Mouse (Mus musculus): Measurements from ENCODE around the gene Btrc. TPM values are rescaled to one million over a fixed set of nuclear protein-coding genes. Genes with fewer than 3 reads are reported as not detected.
"Not testable (repeated sequence)": the region's sequence is repeated elsewhere in the genome, so short reads cannot be mapped to it uniquely, and the experiment has no call there.

Btrc gene
- polyA plus RNA-seq, 2 experiments, result 27.6 to 40.3 TPM

- H3K27me3 ChIP-seq (ENCODE audit: control insufficient read depth, insufficient read depth, low read length), result no peaks in the 10 kb centered on the region; the same call in 1 of the 2 replicates
- no peak overlapping the region for H3K27ac ChIP-seq
- no peak for ATAC-seq (ENCODE audit: insufficient read depth)
- 62% methylated on average over 6 of the region's 6 CpGs for WGBS (ENCODE audit: insufficient replicate concordance)
- no peaks in the 10 kb centered on the region for H3K4me1 ChIP-seq (replicated peaks; ENCODE audit: control insufficient read depth in 2 of 2, insufficient read depth in 2 of 2, low read length in 1 of 2)
- H3K9ac ChIP-seq (replicated peaks), result no peak overlapping the region
- no peak overlapping the region for H3K4me2 ChIP-seq (ENCODE audit: low read depth)
- DNase-seq (ENCODE audit: low read depth in 3 of 3, low spot score in 3 of 3), result no peak
- TF ChIP-seq EP300 (IDR thresholded peaks at IDR 0.05; ENCODE audit: low read depth) (no peak), CTCF (IDR thresholded peaks at IDR 0.05; ENCODE audit: low read depth) (no peak)
- no peak overlapping the region for H3K4me3 ChIP-seq (ENCODE audit: insufficient read depth in 1 of 2, low read depth in 2 of 2, low read length in 2 of 2)
- no peaks in the 10 kb centered on the region for H3K9me3 ChIP-seq (ENCODE audit: control insufficient read depth, low read length)
- no peaks in the 10 kb centered on the region for H3K36me3 ChIP-seq (replicated peaks; ENCODE audit: control insufficient read depth, insufficient read depth, low read depth)
These were observed 26.8 kb upstream of the Btrc start for GRCm38 (mm10) chr19:45336718-45337117.

GRCm38 (mm10) chr19:45338182-45338581 is 25.4 kb upstream of the Btrc start:
- WGBS (ENCODE audit: insufficient replicate concordance), result 64% methylated on average over 10 of the region's 10 CpGs
- H3K9ac ChIP-seq (replicated peaks), result no peak overlapping the region
- H3K4me2 ChIP-seq (ENCODE audit: low read depth), result no peak overlapping the region
- DNase-seq (ENCODE audit: low read depth in 3 of 3, low spot score in 3 of 3) (no peak), ATAC-seq (ENCODE audit: insufficient read depth) (no peak)
- no peaks in the 10 kb centered on the region for H3K36me3 ChIP-seq (replicated peaks; ENCODE audit: control insufficient read depth, insufficient read depth, low read depth)
- no peak overlapping the region for H3K4me3 ChIP-seq (ENCODE audit: insufficient read depth in 1 of 2, low read depth in 2 of 2, low read length in 2 of 2)
- TF ChIP-seq EP300 (IDR thresholded peaks at IDR 0.05; ENCODE audit: low read depth) (no peak), CTCF (IDR thresholded peaks at IDR 0.05; ENCODE audit: low read depth) (no peak)
- no peaks in the 10 kb centered on the region; the same call in 1 of the 2 replicates for H3K27me3 ChIP-seq (ENCODE audit: control insufficient read depth, insufficient read depth, low read length)
- H3K9me3 ChIP-seq (ENCODE audit: control insufficient read depth, low read length), result no peaks in the 10 kb centered on the region
- no peaks in the 10 kb centered on the region for H3K4me1 ChIP-seq (replicated peaks; ENCODE audit: control insufficient read depth in 2 of 2, insufficient read depth in 2 of 2, low read length in 1 of 2)
- no peak overlapping the region for H3K27ac ChIP-seq

- WGBS (ENCODE audit: insufficient replicate concordance), result 39% methylated on average over 5 of the region's 5 CpGs
These were observed 19.6 kb upstream of the Btrc start for GRCm38 (mm10) chr19:45343941-45344340.

GRCm38 (mm10) chr19:45348188-45348587 is 15.3 kb upstream of the Btrc start:
- DNase-seq (ENCODE audit: low read depth in 3 of 3, low spot score in 3 of 3) (no peak), ATAC-seq (ENCODE audit: insufficient read depth) (no peak)
- Histone ChIP-seq H3K4me1 (replicated peaks; ENCODE audit: control insufficient read depth in 2 of 2, insufficient read depth in 2 of 2, low read length in 1 of 2) (peaks cover 0 to 6% of the 10 kb centered on the region in 2 experiments; a peak in 2 of 4 replicates), H3K27ac (no peak overlapping the region), H3K36me3 (replicated peaks; ENCODE audit: control insufficient read depth, insufficient read depth, low read depth) (no peaks in the 10 kb centered on the region), H3K4me2 (ENCODE audit: low read depth) (no peak overlapping the region), H3K4me3 (ENCODE audit: insufficient read depth in 1 of 2, low read depth in 2 of 2, low read length in 2 of 2) (no peak overlapping the region), H3K9me3 (ENCODE audit: control insufficient read depth, low read length) (no peaks in the 10 kb centered on the region), H3K27me3 (ENCODE audit: control insufficient read depth, insufficient read depth, low read length) (no peaks in the 10 kb centered on the region), H3K9ac (replicated peaks) (no peak overlapping the region)
- TF ChIP-seq EP300 (IDR thresholded peaks at IDR 0.05; ENCODE audit: low read depth) (no peak), CTCF (IDR thresholded peaks at IDR 0.05; ENCODE audit: low read depth) (no peak)
- WGBS (ENCODE audit: insufficient replicate concordance), result 38% methylated on average over 4 of the region's 4 CpGs

More at GRCm38 (mm10) chr19:45343941-45344340, 19.6 kb upstream of the Btrc start:
- no peak overlapping the region for H3K9ac ChIP-seq (replicated peaks)
- H3K4me1 ChIP-seq (replicated peaks; ENCODE audit: control insufficient read depth in 2 of 2, insufficient read depth in 2 of 2, low read length in 1 of 2), result peaks cover 0 to 6% of the 10 kb centered on the region in 2 experiments; a peak in 2 of 4 replicates
- no peak overlapping the region for H3K27ac ChIP-seq
- DNase-seq (ENCODE audit: low read depth in 3 of 3, low spot score in 3 of 3) (no peak), ATAC-seq (ENCODE audit: insufficient read depth) (no peak)
- no peak overlapping the region for H3K4me2 ChIP-seq (ENCODE audit: low read depth)
- no peaks in the 10 kb centered on the region for H3K36me3 ChIP-seq (replicated peaks; ENCODE audit: control insufficient read depth, insufficient read depth, low read depth)
- no peak overlapping the region for H3K4me3 ChIP-seq (ENCODE audit: insufficient read depth in 1 of 2, low read depth in 2 of 2, low read length in 2 of 2)
- no peaks in the 10 kb centered on the region for H3K9me3 ChIP-seq (ENCODE audit: control insufficient read depth, low read length)
- TF ChIP-seq EP300 (IDR thresholded peaks at IDR 0.05; ENCODE audit: low read depth), result no peak
- no peak for TF ChIP-seq CTCF (IDR thresholded peaks at IDR 0.05; ENCODE audit: low read depth)
- no peaks in the 10 kb centered on the region; the same call in 1 of the 2 replicates for H3K27me3 ChIP-seq (ENCODE audit: control insufficient read depth, insufficient read depth, low read length)

- Histone ChIP-seq H3K4me2 (ENCODE audit: low read depth) (no peak overlapping the region), H3K9ac (replicated peaks) (no peak overlapping the region)
These were observed 13.1 kb upstream of the Btrc start for GRCm38 (mm10) chr19:45350456-45350855.

GRCm38 (mm10) chr19:45352706-45353105 is 10.8 kb upstream of the Btrc start:
- not testable (repeated sequence) for H3K27ac ChIP-seq; ATAC-seq (ENCODE audit: insufficient read depth); H3K9me3 ChIP-seq (ENCODE audit: control insufficient read depth, low read length); H3K27me3 ChIP-seq (ENCODE audit: control insufficient read depth, insufficient read depth, low read length); H3K9ac ChIP-seq (replicated peaks); H3K4me3 ChIP-seq (ENCODE audit: insufficient read depth in 1 of 2, low read depth in 2 of 2, low read length in 2 of 2); H3K36me3 ChIP-seq (replicated peaks; ENCODE audit: control insufficient read depth, insufficient read depth, low read depth); H3K4me1 ChIP-seq (replicated peaks; ENCODE audit: control insufficient read depth in 2 of 2, insufficient read depth in 2 of 2, low read length in 1 of 2); DNase-seq (ENCODE audit: low read depth in 3 of 3, low spot score in 3 of 3); H3K4me2 ChIP-seq (ENCODE audit: low read depth)
- WGBS (ENCODE audit: insufficient replicate concordance), result 82% methylated on average over 7 of the region's 7 CpGs

More at GRCm38 (mm10) chr19:45350456-45350855, 13.1 kb upstream of the Btrc start:
- H3K4me3 ChIP-seq (ENCODE audit: insufficient read depth in 1 of 2, low read depth in 2 of 2, low read length in 2 of 2), result no peak overlapping the region
- DNase-seq (ENCODE audit: low read depth in 3 of 3, low spot score in 3 of 3) (no peak), ATAC-seq (ENCODE audit: insufficient read depth) (no peak)
- TF ChIP-seq EP300 (IDR thresholded peaks at IDR 0.05; ENCODE audit: low read depth) (no peak), CTCF (IDR thresholded peaks at IDR 0.05; ENCODE audit: low read depth) (no peak)
- no peak overlapping the region for H3K27ac ChIP-seq
- no peaks in the 10 kb centered on the region for H3K36me3 ChIP-seq (replicated peaks; ENCODE audit: control insufficient read depth, insufficient read depth, low read depth)
- 52% methylated on average over 12 of the region's 12 CpGs for WGBS (ENCODE audit: insufficient replicate concordance)
- peaks cover 0 to 6% of the 10 kb centered on the region in 2 experiments; a peak in 2 of 4 replicates for H3K4me1 ChIP-seq (replicated peaks; ENCODE audit: control insufficient read depth in 2 of 2, insufficient read depth in 2 of 2, low read length in 1 of 2)
- no peaks in the 10 kb centered on the region for H3K27me3 ChIP-seq (ENCODE audit: control insufficient read depth, insufficient read depth, low read length)
- no peaks in the 10 kb centered on the region for H3K9me3 ChIP-seq (ENCODE audit: control insufficient read depth, low read length)

Measured in liver, embryonic 14.5 days (tissue).